Mouse (Mus musculus) right cerebral cortex, postnatal 25 days (tissue): ENCODE results near the gene Map3k1.

Experiments used
- DNase-seq: peaks from one replicate; pipeline ENCODE4 v3.0.0; 2022

Gene Map3k1

DNA sequence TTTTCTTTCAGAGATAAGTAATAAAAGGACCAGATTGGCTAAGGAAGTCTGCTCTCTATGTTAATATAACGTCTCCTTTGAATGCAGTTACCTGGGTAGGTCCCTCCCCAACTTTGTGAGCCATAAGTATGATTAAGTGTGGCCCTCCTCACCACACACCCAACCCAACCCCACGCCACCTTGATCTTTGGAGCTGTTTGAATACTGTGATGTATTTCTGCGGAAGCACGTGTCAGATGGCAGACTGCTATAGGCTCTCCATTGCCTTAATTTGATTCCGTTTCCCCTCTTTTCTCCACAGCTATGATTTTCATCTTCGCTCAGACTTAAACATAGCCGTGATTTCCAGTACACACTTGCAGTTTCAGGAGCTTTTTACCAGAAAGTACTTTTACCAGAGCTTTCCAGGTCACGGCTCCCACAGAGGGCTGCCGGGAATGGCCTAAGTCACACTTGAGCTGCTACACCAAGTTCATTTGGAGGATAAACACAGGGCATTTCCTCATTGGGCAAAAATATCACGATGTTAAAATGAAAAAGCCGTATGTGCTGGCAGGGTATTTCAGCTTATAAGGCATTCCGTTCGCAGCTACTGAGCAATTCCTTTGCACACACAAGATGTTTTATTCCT, 2.3 kb upstream of the Map3k1 start:
- no peak for DNase-seq

DNA sequence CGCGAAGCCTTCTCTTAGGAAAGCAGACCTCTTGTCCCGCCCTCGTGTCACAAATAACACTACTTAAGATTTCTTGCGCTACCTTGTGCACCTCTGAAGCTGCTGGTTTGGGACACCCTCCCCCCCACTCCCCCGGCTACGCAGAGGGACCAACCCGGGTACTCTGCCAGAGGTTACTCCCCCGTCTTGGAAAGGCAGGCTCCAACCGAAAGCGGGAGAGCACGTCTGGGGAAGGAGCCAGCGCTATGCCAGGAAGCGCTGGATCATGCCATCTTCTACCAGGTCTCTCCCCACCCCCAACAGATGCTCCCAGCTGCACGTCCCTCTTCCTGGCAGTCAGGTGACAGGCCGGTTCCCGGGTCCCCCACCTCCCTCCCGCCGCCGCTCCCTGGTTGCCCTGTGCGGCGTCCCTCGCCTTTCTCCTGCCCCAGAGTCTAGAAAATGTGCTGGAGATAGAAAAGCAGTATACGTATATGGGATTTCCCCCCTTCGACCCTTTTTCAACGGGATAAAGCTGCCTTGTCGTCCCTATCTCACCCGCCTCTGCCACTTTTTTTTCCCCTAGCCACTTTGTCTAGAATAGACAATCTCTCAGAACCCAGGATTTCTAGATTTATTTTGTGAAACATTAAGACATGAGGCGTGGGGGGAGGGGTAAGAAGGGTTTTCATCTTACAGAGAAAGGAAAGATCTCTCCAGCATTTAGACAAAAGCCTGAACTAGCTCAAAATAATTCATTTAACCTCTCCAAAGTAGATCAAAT, 854 bp upstream of the Map3k1 start:
- peak; percentile 31 for DNase-seq

DNA sequence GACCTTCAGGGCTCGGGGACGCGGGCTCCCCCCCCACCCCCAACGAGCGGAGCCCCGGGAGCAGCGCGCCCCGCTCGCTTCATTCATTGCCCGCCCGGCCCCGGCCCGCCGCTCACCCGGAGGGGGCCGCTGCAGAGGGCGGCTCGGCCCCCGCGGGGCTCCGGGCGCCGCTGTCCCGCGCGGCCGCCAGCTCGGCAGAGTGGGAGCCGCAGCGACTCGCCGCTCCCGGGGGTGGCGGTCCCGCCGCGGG, 481 bp downstream of the Map3k1 start:
- DNase-seq, result no peak

GRCm38 (mm10) chr13:111807596-111808386, 1.0 kb downstream of the Map3k1 start:
- DNase-seq, result no peak

- no peak for DNase-seq
Observed at GRCm38 (mm10) chr13:111807105-111807595, 1.6 kb downstream of the Map3k1 start.

DNA sequence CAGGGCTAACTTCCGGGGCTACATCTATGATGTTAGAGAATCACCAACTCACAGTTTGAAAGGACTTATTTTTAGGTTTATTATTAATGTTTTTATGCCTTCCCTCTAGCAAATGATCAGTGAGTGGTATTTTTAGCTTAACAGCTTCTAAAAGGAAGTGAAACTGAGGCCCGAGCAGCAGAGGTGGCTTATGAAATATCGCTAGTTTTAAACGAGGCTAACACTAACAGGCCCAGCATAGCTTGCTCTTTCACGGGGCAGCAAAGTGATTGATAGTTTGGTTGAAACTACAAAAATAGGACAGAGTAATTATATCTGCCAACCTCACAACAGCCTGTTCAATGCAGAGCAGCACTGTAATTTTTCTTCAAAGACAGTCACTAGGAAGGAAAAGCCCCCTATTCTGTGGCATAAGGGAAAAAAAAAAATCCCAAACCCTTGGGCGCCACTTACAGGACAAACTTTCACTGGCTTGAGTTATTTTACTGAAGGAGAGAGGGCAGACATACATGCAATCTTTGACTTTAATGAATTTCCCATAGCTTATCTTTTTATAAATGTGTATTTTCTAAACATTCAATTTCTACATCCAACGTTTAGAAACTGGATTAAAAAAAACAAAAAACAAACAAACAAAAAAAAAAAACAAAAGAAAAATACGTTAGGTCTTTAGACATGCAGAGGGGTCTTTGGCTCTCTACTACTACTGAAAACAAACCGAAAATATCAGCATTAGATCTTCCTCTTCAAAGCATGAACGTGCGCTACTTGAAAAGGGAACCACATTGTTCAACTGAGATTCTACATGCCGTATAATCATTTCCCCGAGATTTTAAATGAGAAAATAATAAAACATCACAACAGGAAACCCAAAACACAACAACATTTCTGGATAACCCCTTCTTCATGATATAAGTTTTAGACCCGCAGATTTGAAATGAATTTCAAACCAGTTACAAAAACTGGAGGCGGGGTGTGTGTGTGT, 2.8 kb downstream of the Map3k1 start:
- DNase-seq, result no peak

DNA sequence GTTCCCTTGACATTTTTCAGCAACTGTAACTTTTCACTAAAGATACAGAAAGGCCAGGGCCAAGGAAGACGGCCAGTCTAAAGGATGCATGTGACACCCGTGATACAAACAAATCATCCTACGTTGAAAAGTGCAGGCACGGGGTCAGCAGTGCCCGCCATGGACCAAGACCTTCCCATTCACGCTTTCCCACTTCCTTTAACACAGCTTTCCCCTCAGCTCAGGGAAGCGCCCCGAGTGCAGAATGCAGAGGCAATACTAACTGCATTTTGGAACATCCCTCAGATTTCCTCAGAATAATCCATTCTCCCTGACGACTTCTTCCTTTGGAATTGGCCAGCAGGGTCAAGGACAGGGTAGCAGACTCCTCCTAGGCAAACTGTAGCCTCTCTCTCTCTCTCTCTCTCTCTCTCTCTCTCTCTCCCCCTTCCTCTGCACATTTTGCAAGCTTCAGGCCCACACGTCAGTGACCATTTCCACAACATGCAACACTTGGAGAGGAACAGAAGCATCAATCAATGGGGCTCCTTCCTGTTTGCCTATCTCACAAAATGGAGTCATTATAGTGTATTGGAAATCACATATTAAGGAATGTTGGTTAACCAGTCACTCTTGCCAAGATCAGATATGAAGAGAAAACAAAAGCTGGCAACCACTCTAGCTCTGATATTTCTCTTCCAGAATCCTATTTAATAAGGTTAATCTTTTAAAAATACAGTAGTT, 3.7 kb downstream of the Map3k1 start:
- no peak for DNase-seq

DNA sequence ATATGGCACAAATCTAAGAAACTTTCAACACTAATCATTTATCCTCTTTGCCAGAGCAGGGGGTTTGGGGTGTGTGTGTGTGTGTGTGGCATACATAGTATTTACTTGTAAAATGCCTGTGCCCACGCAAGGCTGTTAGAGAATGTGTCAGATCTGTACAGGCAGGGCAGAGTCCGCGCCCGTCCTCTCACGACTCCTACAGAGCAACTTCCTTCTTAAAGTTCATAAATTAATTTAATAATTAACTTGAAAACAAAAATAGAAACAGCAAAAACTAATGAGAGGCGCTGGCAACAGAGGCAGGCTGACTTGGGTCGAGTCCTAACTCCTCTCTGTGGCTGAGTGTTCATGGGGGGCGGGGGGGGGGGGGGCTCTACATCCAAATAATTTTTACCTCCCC, 4.6 kb downstream of the Map3k1 start:
- no peak for DNase-seq

- DNase-seq, result no peak
Observed at GRCm38 (mm10) chr13:111803506-111803905, 5.3 kb downstream of the Map3k1 start.

DNA sequence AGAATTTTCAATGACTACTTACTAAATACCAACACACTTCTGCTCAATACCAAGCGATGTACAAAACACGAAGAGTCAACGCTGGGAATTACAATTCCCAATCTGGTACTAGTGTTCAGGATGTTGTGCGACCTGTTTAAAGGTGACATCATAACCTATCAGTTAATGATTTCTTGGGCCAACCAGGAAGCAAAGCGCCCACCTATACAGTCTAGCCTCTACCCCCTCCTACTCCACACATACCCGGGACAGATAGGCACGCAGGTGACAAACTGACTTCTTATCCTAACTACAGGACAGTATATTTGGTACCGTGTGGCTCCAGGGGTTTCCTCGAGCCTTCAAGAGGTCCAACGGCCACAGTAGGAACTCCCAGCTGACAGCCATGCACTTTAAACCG, 5.9 kb downstream of the Map3k1 start:
- no peak for DNase-seq

DNA sequence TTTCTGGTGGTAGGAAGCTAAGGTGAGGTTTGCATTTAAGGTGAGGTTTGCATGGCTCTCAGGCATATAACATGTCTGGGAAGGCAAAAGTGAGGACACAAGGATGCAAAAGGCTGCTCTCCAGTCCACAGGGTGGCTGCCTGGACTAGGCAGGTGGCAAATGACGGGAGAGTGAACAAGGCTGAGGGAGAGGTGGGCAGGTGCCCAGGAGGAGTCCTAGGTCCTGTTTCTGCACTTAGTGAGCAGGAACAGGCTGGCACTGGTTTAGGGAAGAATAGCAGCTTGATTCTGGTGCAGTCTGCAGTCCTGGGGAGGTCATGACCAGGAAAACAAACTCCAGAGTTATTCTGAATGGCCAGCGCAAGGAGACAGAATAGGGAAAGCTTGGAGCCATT, 6.5 kb downstream of the Map3k1 start:
- no peak for DNase-seq

DNA sequence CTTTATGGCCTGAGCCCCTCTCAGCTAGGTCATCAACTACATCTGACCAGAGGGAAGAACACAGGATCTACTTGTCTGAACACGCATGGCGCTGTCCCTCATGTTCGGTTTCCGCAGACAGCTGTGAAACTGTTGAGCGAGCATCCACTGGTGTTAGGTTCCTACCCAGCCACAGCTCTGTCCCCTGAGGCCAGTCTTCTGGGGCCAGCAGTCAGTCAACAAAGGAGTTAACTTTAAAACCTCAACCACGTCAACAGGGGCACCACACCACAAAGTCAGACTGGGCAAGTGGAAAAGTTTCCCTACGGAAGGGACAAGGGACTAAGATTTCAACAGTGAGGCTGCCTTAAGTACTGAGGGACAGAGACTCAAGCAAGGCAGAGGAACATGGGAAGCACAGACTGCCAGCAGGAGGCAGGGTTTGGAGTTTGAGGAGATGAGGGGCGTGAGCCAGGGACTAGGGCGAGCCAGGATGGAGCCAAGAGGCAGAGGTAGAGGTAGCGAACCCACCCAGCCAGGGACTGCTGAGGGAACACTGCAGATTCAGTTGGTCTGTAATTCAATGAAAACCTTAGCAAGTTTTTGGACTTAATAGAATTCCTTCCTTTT, 7.0 kb downstream of the Map3k1 start:
- no peak for DNase-seq

GRCm38 (mm10) chr13:111800866-111801265, 7.9 kb downstream of the Map3k1 start:
- DNase-seq, result no peak

DNA sequence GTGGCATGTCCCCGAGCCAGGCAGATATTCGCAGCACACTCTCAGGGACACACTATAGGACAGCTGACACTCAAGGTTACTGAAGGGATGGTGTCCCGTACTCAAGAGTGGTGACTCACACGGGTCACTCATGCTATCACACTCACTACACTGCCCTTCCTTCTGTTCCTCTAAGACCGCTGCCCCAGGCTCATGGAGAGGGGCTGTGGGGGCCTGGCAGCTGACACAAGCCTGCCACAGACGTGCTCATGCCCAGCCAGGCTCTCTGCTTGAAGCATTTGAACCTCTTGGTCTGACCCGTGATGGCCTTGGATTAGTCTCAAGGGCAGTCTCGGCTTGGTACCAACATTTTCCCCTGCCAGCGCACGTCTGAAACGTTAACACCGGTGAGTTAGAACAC, 10.7 kb downstream of the Map3k1 start:
- no peak for DNase-seq

GRCm38 (mm10) chr13:111797021-111797420, 11.8 kb downstream of the Map3k1 start:
- DNase-seq, result no peak

DNA sequence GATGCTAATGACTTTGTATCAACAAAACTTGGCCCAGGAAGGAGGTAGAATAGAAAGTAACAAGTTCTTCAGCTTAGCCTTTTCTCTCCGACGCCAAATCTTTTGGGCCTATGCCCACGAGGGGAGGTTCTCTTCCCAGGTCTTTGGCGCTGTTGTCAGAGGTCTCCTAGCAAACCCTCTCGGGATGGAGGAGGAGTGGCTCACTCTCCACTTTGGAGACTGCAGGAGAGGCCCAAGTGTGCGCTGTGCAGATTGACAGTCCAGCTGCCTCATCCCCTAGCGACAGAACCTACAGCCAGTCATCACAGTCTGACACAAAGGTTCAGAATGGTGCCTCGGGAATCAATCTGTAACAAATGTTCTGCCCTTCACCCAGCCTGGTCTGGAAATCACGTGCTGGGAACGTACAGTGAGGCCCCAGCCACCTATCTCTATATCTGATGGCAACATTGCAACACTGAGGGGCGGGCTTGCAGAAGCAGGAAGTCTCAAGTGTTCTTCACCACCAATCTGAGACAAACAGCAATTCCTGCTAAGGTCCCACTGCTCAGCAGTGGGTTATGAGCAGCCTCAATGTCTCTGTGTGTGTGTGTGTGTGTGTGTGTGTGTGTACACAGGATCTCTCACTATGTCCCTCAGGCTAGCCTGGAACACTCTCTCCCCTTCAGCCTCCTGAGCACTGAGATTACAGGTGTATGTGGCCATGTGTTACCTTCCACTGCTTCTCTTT, 12.4 kb downstream of the Map3k1 start:
- DNase-seq, result no peak

- no peak for DNase-seq
Observed at GRCm38 (mm10) chr13:111792975-111793287, 15.9 kb downstream of the Map3k1 start.

DNA sequence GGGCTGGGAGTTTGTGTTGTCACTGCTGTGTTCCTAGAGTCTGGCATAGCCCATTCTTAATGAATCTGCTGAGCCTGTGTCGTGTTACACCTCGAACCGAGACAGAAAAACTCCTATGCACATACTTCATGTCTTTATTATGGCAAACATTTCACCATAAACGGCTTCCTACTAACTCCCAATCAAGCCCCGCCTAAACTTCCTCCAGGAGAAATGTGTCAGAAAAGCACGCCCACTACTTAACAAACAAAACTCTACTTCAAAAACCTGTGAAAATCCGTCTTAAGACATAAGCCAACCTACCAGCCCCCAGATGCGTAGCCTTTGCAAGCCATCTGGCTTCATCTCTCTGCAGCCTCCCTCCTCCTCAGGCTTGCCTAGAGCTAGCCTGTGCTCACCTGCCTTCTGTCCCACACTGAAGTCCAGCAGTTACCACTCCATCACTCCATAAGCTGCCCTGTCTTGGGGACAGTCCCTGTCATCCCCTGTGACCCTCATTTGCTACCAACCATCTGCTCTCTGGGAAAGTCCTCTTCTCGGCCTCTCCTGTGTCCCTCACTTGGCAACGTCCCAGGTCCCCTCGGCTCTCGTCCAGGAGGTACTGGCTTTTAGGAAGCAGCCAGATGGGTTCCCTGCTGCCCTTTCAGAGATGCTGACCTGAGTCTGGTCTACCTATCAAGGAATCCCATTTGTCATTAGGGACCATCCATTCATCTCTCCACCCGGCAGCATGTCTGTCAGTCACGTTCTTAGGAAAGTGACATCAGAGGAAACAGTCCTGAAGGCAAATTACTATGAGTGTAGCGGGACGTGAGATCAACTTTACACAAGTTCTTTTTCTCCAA, 16.4 kb downstream of the Map3k1 start:
- DNase-seq, result no peak

DNA sequence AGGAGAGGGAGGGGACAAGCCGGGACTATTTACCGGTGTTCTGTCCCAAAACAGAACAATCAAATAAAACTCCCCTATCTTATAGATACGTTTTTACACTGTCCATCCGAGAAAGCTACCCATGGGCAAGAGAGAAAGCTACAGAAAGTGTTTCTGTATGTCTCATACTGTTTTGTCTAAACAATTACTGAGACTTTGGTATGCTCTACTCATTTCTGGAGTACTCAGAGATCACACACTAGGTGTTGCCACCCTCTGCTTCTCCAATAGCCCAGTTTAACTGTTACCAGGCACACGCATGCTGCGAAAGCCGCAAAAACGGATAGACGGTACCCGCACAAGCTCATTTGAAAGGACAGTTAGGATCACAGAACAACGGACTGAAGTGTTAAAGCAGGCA, 17.2 kb downstream of the Map3k1 start:
- no peak for DNase-seq

DNA sequence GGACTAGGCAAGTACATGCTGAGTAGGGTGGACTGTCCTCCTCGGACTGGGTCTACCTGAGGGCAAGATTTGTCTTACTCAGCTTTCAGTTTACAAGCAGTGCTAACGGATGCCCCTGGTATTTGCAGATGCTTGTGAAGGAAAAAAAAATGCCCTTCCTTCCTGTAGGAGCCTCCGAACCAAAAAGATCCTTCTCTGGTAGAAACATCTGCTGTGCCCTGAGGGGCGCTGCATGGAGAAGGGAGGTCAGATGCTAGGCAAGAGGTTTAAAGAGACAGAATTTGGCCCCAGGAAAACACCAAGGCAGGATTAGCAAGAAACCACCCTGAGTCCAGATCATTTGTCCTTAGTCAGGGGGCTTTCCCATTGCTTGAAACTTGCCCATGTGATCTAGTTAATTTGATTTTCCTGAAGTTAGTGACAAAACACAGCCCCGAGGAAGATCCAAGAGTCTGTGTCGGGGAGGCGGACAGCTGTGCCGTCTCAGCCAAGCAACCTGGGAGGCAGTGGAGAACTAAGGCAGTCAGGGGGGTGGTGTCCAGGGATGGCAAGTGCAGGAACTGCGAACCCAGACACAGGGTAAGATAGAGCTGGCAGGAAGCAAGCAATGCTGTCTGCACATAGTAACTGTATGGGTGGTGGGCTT, 19.2 kb downstream of the Map3k1 start:
- DNase-seq, result no peak
